Mouse (Mus musculus) ES-Bruce4 (cell line): ENCODE data around the gene Slc15a3.

ENCODE experiments used
- CTCF ChIP-seq: IDR thresholded peaks from one replicate; pipeline ENCODE4 v1.8.1; 2011; ENCODE audit warnings: low read depth, low read length
- EP300 ChIP-seq: IDR thresholded peaks from 2 replicates; pipeline ENCODE4 v1.6.1; 2011; ENCODE audit warnings: low read depth, low read length; ENCODE audit not compliant: insufficient read depth
- POLR2A ChIP-seq: IDR thresholded peaks from one replicate; pipeline ENCODE4 v1.8.1; 2011; ENCODE audit warnings: low read length; ENCODE audit not compliant: insufficient read depth

GRCm38 (mm10) chr19:10809428-10810175 is 29.9 kb upstream of the Slc15a3 start:
- TF ChIP-seq CTCF, result no peak
- TF ChIP-seq POLR2A, result no peak
- TF ChIP-seq EP300, result no peak
